Mouse (Mus musculus) heart, adult 8-10 months (tissue): ENCODE data around the gene Rgs6. TPM values are rescaled to one million over a fixed set of nuclear protein-coding genes. Genes with fewer than 3 reads are reported as not detected.

ENCODE experiments used
- DNase-seq: peaks from one replicate; pipeline ENCODE4 v3.0.0; 2022; ENCODE audit warnings: low spot score
- total RNA-seq, 4 experiments: library from RNA; stranded (reverse); gene quantifications; 2 replicates each; pipeline ENCODE4 v1.2.4; 2022

Rgs6 gene
- total RNA-seq, 4 experiments from 2014 or later, result 9.1 to 12.9 (median 9.8) TPM

GRCm38 (mm10) chr12:82855333-82856107, 267.4 kb downstream of the Rgs6 start:
- no peak for DNase-seq

- DNase-seq, result no peak
Observed at GRCm38 (mm10) chr12:82865686-82866085, 277.6 kb downstream of the Rgs6 start.

DNA sequence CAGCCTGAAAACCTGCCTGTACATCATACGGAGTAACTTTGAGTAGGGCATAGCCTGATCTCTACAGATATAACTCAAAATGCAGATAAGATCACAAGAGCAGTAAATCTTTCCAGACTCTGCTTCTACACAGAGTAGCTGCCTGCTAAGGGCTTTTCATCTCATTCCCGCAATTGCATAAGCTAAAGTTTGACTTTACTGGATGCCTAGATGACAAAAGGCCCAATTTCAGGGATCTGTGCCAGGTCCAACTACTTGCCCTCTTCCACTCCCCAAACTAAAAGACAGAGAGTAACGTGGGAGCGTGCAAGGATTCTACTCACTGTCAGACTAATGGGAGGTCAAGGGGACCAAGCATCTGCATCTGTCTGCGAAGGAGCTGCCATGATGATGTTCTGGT, 292.6 kb downstream of the Rgs6 start:
- no peak for DNase-seq

DNA sequence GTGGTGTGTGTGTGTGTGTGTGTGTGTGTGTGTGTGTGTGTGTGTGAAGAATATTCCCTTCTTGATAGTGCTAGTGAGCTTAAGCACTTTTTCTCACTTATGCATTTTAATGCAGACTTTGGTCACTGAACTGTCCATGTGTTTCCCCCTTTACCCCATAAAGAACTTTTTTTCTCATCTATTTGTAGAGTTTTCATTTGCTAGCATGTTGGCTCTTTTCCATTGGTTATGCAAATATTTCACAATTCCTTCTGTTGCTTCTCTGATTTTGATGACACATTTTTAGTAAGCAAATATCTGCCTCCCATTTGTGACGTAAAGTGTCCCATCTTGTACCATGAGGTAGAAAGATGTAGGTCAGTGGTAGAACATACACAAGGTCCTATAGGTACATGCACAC, 295.0 kb downstream of the Rgs6 start:
- DNase-seq, result no peak

- no peak for DNase-seq
Observed at GRCm38 (mm10) chr12:82894971-82895838, 307.1 kb downstream of the Rgs6 start.

DNA sequence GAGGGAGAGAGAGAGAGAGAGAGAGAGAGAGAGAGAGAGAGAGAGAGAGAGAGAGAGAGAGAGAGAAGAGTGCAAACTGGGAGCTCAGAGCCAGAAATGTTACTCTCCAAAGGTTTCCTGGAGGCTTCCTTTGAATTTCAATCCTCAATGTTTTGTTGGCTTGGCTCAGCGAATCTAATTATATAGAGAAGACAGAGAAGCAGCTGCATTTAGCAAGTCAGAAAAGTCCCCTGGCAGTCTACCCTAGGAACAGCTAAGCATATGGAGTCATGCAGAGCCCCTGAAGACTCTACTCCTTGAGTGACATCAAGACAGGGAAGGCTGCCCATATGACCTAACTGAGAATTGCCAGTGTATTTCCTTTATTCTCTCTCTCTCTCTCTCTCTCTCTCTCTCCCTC, 317.7 kb downstream of the Rgs6 start:
- DNase-seq, result no peak

DNA sequence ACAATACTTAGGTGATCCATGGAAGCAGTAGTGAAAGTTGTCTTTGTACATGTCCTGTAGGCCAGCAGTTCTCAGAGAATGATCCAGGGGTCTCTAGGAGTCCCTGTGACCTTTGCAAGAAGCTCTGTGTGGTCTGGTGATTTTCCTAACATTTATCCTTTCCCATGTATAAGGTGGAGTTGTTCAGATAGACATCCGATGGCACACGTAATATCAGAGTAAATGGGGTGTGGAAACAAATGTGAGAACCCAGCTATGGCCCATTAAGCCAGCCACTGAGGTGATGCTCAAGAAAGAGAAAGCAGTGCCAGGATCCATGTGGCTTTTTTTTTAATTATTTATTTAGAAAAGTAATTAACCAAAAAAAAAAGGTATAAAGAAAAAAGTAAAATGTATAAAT, 322.8 kb downstream of the Rgs6 start:
- no peak for DNase-seq

GRCm38 (mm10) chr12:82914127-82914526, 326.0 kb downstream of the Rgs6 start:
- DNase-seq, result no peak

DNA sequence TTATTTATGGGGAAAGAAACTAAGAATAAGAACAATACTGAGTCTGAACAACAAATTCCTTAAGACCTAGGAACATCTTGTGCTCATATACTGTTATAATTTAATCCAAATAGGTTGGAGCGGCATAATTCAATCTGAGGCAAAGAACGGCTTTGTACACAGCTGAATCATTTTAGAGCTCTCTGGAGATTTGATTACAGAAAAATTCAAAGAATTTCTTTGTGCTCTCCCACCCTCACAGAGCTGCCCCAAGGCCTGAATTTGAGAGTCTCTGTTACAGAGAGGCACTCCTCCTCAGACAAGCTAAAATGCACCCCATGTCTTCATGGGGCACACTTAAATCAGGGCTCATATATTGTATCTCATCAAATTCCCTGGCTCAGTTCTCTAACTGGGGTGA, 332.1 kb downstream of the Rgs6 start:
- no peak for DNase-seq

DNA sequence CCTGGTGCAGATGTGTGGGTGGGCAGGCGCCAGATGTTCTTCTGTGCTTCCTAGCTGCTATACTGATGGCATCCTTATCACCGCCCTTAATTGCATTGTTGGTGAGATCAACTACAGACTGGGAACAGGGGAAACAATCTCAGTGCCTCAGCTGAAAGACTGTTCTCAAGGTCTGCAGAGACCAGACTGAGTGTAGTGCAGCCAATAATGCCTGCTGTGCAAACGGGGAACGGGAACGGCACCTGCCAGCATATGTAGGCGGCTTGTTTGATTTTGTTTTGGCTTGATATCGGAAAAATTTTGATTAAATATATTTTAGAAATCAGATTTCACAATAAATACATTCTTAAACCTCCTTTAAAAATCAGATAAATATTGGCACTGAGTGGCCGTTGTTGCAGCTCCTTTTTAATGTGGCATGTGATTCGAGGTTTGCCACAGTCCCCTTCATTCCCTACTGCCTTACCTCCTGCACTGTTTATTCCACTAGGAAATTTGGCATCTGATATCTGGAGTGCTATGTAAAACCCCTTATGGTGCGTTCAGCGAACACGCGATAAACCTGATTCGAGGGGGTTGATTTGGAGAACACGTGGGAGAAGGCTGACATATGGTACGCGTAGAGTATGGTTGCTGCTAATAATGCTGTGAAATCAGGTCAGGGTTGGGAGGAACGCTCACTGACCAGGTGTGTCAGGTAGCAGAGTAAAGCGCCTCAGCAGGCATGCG, 333.4 kb downstream of the Rgs6 start:
- no peak for DNase-seq

GRCm38 (mm10) chr12:82922856-82923506, 334.9 kb downstream of the Rgs6 start:
- no peak for DNase-seq

GRCm38 (mm10) chr12:82932706-82933461, 344.8 kb downstream of the Rgs6 start:
- peak; percentile 76 for DNase-seq

GRCm38 (mm10) chr12:82935121-82935762, 347.1 kb downstream of the Rgs6 start:
- peak; percentile 15 for DNase-seq

GRCm38 (mm10) chr12:82935767-82936166, 347.7 kb downstream of the Rgs6 start:
- no peak for DNase-seq

- no peak for DNase-seq
Observed at GRCm38 (mm10) chr12:82940461-82940860, 352.4 kb downstream of the Rgs6 start.

DNA sequence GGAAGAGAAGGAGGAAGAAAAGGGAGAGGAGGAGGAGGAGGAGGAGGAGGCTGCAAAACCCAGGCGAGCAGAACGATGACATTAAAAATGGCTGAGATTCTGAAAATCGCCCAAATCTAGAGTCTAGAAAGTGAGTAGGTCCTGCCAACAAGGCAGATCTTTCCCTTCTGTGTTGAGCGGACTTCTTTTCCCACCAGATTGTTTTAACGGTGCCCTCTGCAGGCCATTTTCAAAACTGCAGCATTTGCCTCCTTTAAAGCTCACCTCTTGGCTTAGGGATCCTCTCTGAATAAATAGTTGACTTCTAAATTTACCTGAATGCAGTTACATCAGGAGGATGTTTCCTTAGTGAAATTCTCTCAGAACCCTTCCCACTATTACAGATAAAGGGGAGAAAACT, 358.4 kb downstream of the Rgs6 start:
- peak; percentile 85 for DNase-seq

GRCm38 (mm10) chr12:82961111-82961510, 373.0 kb downstream of the Rgs6 start:
- no peak for DNase-seq

GRCm38 (mm10) chr12:82961852-82962251, 373.8 kb downstream of the Rgs6 start:
- DNase-seq, result no peak

DNA sequence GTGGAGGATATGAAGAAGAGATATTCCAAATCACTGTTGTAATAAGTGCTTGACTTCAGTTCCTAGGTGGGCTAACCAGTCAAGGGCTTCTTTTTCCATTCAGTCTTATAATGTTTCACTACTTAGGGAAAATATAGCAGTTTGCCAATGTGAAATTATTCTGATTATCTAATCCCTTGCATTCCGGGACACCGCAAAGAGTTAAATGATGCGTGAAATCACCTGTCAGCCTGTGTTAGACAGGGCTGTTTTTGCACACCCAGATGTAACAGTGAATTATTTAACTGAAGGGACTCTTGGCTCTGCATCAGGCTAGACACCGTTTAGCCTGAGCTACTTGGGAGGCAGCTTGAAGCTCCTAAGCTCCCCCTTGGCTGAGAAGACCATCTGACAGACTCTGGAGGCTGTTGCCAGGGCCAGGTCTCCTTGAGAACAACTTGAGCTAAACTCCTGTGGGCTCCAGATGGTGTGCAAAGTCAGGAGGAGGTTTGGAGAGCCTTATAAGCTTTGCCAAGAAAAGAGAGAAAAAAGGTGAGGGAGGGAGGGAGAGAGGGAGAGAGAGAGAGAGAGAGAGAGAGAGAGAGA, 382.5 kb downstream of the Rgs6 start:
- DNase-seq, result no peak

DNA sequence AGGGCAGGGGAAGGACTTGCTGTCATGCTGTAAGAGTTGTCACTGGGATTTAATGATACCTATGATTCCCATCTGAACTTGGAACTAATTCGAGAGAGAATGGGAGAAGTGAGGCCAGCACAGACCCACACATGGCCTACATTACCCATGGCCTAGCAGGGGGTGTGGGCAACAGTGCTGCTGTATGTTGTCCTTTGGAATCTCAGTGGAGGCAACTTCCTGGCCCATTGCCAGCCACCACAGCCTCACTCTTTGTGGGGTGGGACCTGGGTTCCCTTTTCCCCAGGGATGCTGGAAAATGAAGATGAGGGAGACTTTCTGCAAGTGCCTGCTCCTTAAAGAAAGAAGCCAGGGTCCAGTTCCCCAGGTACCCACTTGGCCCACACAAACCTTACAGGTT, 383.1 kb downstream of the Rgs6 start:
- no peak for DNase-seq
